Mouse (Mus musculus): ENCODE results near the gene Card11.

Gene Card11

DNA sequence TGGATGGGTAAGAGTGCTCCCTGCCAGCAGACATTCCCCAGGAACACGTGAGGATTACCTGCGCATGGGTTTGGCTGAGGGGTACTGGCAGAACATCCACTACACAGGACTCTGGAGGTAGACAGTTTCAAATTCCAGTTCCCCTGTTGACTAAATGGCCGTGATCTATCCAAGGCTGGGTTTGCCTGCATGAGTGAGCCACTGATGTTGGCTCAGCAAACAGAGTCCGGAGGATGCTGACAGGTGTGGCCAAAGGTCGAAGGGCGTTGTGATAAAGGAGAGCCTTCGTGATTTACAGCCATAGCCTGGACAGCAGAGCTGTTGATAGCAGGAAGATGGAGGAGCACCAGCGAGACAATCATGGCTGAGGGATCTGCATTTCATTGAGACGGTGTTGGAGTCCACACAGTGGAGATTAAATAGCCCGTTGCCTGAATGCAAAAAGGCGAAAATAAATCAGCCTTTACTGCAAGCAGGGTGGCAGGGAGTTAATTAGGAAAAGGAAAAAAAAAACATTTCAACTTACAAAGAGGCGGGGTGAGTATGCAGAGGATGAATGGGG, 147.9 kb downstream of the Card11 start:
- DNase-seq (ENCODE audit: extremely low spot score, low spot score), result no peak

DNA sequence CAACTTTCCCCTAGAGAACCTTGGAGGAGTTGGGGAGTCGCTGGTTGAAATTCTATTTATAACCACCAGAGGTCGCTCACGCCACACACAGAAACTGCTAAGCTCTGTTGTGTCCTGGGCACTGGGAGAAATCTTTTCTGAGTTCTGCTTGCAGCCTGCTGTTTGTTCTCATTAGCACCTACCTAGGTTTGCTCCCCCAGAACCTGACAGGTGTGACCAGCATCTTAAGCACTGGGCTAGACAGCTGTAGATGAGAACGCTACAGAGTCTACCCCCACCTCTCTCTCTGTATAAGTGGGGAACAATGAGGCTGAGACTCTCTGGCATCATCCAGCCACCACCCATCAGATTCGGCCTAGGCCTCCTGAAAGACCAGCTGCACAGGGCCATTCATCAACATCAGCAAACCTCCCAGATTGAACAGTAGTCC, 153.1 kb downstream of the Card11 start:
- DNase-seq (ENCODE audit: extremely low spot score, low spot score), result peak; percentile 59

DNA sequence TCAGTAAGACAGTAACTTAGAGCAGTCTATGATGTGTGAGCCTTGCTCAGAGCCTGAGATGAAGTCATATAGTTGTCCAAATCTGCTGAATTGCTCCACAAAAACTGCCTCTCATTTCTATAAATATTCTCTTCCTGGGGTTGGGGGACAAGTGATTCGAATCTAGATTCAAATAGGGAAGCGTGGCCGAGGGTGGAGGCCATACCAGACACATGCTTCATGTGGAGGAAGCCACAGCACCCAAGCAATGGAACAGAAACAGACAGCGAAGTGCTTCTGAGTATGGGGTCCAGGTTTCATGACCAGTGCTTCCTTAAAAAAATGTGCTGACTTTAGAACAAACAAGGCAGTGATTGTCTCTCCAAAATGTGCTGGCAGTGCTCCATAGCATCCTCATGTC, 158.4 kb downstream of the Card11 start:
- DNase-seq (ENCODE audit: extremely low spot score, low spot score), result no peak

DNA sequence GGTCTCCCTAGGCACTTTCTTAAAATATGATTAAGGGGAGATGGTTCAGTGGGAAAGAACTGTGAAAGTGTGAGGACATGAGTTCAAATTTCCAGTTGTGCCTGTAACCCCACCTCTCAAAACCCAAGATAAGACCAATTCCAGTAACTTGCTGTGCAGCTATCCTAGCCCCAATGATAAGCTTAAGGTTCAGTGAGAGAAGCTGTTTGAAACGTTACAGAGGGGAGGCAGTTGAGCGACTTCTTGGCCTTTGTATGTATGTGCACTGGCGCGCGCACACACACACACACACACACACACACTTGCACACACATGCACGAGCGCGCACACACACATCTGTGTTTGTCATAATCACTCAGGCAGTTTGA, 169.3 kb downstream of the Card11 start:
- no peak for DNase-seq (ENCODE audit: extremely low spot score, low spot score)

DNA sequence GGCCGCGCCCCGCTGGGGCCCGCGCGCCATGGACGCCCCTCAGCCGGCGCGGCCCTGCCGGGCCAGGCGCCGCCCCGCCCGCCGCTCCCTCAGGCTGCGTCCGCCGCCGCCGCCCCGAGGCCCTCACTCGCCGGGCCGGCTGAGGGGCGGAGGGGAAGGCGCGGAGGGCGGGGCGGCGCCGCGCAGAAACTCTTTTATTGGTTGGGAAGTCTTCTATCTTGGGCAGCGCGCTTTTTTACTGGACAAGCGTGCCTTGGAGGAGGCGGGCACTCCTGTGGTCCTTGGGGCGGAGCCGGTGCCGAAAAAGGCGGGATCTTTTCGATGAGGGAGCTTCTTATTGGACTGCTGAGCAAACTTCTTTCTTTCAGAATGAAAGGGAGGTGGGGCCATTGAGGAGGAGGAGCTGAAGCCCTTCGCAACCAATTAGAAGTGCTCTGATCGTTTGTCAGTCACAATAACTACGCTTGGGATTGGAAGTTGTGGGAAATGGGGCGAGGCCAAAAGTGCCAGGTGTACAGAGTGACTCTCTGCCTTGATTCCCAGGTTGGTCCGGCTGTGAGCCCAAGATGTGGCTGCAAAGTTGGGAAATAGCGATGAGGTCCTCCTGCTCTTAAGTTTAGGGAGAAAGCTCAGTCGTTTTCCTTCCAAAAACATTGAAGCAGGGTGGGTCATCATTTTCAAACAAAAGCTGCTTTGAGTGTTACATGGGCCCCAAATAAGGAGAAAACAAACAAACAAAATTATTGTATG, 169.9 kb downstream of the Card11 start, which contains the start of gene Gna12:
Gna12 (minus strand) TSS at position 118 of the 750 bp plus-strand sequence.
- peak; percentile 95 for DNase-seq (ENCODE audit: extremely low spot score, low spot score)

DNA sequence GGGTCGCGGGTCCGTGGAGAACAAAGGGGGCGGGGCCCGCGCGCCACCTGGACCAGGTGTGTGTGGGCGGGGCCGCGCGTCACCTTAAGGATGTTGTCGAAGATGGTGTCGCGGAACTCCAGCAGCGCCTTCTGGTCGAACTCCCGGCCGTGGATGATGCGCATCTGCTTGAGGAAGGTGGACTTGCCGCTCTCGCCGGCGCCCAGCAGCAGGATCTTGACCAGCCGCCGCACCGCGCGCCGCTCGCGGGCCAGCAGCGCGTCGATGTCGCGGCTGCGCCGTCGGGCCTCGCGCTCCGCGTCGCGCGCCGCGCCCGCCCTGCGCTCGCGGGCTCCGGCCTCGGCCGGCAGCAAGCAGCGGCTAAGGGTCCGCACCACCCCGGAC, 170.5 kb downstream of the Card11 start:
- DNase-seq (ENCODE audit: extremely low spot score, low spot score), result peak; percentile 34

DNA sequence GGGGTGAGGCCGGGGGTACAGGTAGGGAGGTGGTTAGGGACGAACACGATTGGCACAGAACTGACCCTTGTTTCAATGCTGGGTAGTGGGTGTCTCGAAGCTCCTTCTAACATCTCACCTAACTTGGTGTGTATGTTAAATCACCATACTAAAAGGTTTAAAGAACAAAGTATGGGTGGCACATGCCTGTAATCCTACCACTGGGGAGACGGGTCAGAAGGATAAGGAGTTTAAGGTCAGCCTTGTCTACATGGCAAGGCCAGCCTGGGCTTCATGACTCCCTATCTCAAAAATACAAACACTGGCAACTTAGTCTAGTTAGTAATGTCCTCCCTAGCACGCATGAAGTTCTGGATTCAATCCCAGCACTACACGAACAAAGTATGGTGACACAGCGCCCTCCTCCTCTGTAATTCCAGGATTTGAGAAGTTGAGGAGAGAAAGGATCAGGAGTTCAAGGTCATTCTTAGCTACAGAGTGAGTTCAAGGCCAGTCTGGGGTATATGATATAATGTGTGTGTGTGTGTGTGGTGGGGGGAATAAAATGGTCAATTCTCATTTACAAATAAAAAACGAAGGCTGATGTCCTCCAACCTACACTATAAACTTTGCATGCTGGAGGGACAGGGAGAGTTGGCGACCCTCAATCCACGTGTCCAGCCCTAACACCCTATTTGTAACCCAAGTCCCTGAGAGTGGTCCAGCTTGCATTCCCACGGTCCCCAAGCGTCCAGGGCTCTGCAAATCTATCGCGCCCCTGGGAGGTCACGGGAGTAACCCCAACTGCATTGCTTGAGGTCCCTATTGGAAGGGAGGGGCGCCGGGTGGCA, 171.1 kb downstream of the Card11 start:
- no peak for DNase-seq (ENCODE audit: extremely low spot score, low spot score)

DNA sequence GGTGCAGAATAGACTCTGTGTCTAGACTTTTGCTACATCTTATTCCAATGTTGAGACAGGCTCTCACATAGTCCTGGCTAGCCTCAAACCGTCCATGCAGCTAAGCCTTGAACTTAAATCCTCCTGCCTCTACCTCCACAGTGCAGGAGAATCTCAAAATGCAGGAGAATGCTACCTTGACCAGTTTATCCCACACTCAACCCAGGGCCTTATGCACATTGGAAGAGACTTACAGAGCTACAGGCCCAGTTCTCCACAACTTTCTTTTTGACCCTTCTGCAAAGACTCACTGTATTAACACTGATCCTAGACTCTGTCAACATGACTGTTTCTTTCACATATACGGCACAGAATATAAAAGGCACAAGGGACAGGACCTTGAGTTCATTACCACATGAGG, 172.0 kb downstream of the Card11 start:
- DNase-seq (ENCODE audit: extremely low spot score, low spot score), result no peak

DNA sequence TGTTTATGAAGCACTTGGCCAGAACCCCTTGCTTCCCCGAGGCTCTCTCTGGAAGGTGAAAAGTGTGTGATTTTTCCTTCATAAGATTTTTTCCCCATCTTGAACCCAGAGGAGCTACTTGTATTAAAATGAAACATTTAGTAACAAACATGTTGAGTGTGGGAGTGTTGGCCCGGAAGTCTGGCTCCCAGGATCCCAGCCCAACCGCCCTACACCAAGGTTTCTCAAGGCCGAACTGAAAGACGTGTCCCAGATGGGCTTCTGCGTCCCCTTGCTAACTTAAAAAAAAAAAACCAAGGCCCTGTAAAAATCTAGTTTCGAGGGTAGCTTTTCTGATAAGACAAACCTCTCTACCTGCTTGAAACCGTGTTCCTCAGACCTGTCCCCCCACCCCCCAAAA, 172.5 kb downstream of the Card11 start:
- DNase-seq (ENCODE audit: extremely low spot score, low spot score), result no peak

DNA sequence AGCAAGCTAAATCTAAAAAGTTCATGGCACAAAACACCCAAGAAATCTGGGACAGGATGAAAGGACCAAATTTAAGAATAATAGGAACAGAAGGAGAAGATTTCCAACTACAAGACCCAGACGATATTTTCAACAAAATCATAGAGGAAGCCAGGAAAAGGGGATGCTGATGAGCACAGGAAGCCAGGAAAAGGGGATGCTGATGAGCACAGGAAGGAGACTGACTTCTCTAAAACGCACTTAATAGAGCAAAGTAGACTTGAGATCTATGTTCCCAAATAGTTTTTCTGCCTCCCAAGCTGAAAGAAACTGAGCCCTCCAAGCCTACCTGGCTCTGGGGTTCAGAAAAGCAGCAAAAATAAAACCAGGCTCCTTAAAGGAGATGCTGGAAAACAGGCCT, 173.0 kb downstream of the Card11 start:
- DNase-seq (ENCODE audit: extremely low spot score, low spot score), result no peak

DNA sequence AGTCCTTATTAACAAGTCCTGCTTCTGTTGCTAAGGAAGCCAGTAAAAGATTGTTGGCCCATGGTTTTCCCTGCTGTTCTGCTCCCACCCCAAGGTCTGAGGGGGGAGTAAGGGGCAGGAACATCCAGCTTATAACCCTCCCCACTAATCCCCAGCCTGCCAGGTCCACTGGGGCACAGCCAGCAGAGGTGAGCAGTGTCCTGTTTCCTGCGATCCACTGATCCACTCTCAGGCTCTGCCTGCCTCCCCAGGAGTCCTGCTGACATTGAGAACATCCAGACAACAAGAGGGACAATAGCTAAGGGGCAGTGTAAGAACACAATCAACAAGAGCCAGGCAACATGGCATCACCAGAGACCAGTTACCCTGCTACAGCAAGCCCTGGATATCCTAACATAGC, 173.6 kb downstream of the Card11 start:
- no peak for DNase-seq (ENCODE audit: extremely low spot score, low spot score)

DNA sequence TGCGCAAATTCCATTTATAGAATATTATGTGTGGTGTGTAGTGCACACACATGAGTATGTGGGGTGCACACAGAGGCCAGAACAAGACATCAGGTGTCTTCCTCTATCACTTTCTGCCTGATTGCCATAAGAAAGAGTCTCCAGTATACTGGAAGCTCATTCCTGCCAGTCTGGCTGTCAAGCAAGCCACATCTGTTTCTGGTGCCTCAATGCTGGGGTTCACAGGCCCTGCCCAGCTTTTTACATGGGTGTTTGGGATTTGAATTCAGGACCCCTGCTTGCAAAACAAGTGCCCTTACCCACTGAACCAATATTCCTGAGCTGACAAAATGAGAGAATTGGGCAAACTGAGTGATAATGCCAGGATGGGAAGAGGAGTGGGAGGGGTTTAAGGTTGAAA, 174.3 kb downstream of the Card11 start:
- no peak for DNase-seq (ENCODE audit: extremely low spot score, low spot score)

DNA sequence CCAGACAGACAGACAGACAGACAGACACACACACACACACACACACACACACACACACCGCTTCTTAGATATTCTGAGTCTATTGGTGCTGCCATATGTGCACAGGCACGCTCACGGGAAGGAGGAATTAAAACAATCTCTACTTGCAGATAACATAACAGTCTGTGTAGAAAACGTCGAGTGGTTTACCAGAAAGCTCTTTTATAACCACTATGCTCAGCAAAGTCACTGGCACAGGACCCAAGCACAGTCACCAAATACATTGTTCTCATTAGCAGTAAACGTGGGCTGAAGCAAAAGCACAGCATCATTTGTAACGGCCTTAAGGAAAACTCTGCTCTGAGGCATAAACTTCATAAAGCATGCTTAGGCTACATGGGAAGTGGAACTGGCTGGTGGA, 176.3 kb downstream of the Card11 start:
- no peak for DNase-seq (ENCODE audit: extremely low spot score, low spot score)

DNA sequence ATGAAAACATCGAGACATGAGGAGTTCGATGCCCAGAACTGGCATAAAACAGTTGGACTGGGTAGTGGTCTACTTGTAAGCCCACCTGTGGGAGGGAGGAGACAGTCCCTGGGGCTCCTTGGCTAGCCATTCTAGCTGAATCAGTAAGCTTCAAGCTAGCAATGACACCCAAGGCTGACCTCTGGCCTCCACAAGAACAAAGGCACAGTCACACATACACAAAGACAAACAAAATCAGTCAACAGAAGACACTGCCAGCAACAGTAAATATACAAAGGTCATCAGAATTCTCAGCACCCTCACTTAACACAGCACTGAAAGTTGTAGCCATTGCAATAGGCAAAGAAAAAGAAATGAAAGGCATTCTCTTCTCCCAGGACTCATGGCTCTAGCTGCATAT, 177.0 kb downstream of the Card11 start:
- DNase-seq (ENCODE audit: extremely low spot score, low spot score), result no peak

Data from neural tube, embryonic 10.5 days (tissue).